Mouse (Mus musculus): Measurements from ENCODE around the gene Gm20388.

DNA sequence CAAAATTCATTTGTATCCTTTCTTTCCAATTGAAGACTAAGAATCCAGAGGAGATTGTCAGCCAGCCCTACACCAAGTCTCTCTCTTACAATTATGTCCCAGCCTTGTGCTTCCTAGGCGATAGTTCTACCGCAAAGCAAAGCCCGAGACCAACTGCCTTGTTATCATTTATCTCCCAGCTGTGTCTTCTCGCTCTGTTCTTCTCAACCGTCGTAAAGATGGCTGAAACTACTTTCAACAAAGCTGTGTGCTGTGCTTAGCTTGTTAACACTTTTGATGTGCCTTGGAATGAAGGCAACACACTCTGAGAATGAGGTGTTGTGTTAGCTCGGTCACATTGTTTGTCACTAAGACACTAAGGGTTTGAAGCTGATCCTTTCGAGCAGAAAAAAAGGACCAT is 3421.2 kb downstream of the Gm20388 start:
- TF ChIP-seq HCFC1 (IDR thresholded peaks at IDR 0.05; ENCODE audit: borderline replicate concordance, insufficient read depth, low read length) (no peak), CHD2 (IDR thresholded peaks at IDR 0.05; ENCODE audit: low read depth, low read length) (no peak)
